Mouse (Mus musculus) adrenal gland, postnatal 25 days (tissue): Measurements from ENCODE around the gene Pla2g1b. TPM values are rescaled to one million over a fixed set of nuclear protein-coding genes. Genes with fewer than 3 reads are reported as not detected.
"Not testable (repeated sequence)": the region's sequence is repeated elsewhere in the genome, so short reads cannot be mapped to it uniquely, and the experiment has no call there.

Experiments used
- DNase-seq: peaks from one replicate; pipeline ENCODE4 v3.0.0; 2021; ENCODE audit warnings: mixed read lengths
- total RNA-seq: library from RNA; stranded (reverse); gene quantifications from 2 replicates; pipeline ENCODE4 v1.2.3, GENCODE M21; 2021

Pla2g1b gene
- total RNA-seq, 1 experiment from 2014 or later: not detected

DNA sequence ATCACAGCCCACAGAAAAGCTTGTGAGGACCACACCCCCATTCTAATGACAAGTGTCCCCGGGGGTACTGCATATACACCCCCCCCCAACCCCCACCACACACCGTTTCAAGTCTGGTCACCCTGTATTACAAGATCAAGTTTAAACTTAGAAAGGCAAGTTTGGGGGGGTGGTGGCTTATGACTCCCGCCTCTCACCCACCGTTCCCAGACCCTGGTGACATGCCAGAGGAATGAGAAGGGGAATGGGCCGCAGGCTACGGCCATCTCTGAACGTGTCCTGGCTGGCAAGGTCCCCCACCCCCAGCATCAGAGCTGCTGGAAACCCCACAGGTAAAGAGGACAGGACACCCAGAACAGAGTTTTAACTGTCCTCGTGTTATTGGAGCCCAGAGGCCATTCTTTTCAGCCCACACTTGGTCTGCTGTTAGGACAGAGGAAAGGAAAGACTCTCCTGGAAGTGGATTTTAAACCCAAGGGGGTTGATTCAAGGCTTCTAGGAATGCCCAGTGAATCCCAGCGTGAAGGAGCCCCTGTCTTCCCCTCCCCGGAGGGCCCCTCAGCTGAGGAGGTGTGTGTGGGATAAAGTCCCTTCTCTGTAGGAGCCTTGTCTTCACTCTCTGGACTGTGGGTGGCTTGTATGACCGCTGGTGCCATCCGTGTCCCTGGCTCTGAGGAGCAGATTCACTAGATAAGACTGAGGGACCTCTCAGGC lies 41.4 kb downstream of the Pla2g1b start:
- DNase-seq: no peak

GRCm38 (mm10) chr5:115507981-115508858 lies 42.2 kb downstream of the Pla2g1b start:
- DNase-seq: peak; percentile 67

DNA sequence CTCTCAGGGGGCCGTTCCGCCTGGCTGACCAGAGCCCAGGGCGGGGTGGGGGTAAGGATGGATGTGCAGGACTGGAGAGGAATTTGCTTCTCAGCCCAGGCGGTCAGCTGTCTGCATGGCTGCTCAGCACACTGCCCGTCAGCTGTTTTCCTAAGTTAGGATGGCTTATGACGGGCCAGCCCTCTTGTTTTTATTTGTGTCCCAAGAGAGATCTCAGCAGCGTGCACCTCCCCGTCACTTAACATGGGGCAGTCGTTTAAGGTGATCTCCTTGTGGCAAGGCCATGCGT lies 42.7 kb downstream of the Pla2g1b start:
- DNase-seq: no peak

DNA sequence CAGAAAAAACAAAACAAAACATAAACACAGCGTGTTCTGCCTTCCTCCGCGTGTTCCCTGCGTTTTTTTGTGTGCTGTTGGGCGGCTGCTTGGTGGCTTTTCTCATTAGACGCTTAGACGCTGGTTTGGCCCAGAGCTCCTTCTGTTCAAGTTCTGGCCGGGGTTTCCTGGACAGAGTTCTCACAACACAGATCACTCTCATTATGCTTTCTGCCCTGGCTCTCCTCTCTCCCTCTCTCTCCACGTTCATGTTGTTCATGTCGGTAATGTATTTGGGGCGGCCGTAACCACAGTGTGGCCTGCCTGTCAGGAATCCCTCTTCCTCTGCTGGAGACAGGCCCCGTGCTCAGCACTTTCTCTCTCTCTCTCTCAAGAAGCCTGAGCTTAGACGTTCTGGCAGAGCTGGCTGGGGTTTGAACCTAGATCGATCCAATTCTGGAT lies 43.3 kb downstream of the Pla2g1b start:
- DNase-seq: no peak

- DNase-seq: no peak
These were observed 44.0 kb downstream of the Pla2g1b start for GRCm38 (mm10) chr5:115509790-115510689.

DNA sequence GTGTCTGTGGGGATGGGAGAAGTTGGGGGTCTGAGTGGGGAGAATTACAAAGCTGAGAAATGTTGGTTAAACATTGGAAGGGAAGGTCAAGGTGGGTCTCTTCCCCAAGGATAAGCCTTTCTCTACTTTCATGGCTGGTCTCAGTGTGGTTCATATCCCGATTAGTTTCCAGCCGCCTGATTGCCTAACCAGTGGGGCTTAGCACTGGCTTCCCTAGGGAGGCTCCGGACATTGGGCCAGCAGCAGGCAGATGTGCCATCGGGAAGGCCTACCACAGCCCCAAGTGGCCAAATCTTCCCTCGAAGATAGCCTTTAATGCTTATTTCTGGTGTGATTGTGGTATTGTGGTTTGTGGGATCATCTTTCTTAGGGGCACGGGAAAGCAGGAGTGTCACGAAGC lies 46.3 kb downstream of the Pla2g1b start:
- no peak for DNase-seq

- no peak for DNase-seq
These were observed 47.2 kb downstream of the Pla2g1b start for GRCm38 (mm10) chr5:115513246-115513645.

GRCm38 (mm10) chr5:115513721-115514120 lies 47.7 kb downstream of the Pla2g1b start:
- no peak for DNase-seq

DNA sequence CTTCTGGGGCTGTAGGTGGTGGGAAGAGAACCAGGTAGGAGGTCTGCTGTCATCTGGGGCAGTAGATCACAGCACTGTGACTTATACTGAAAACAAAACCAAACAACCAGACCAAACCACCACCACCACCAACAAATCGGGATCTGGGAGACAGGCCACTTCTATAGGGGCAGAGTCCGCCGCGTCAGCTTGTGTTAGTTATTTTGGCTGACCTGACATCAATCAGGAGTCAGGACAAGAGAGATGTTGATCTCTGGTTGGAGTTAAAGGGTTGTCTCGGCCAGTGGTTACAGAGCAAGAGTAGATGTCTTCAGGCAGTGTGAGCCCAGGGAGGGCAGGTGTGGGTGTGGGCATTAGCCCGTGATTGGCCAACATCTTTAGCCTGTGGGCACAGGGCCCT lies 48.3 kb downstream of the Pla2g1b start:
- DNase-seq: no peak

GRCm38 (mm10) chr5:115514896-115515587 lies 49.0 kb downstream of the Pla2g1b start:
- no peak for DNase-seq

- DNase-seq: no peak
These were observed 50.2 kb downstream of the Pla2g1b start for GRCm38 (mm10) chr5:115516081-115516907.

DNA sequence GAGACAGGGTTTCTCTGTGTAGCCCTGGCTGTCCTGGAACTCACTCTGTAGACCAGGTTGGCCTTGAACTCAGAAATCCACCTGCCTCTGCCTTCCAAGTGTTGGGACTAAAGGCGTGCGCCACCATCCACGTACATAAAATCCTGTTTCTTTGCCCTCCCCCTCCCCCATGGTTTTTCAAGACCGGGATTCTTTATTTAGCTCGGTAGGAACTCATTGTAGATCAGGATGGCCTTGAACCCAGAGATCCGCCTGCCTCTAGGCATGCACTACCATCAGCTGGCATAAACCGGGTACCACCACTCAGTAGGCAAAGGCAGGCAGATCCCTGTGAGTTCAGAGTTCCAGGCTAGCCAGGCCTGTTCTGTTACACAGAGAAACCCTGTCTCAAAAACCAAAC lies 50.8 kb downstream of the Pla2g1b start:
- DNase-seq: no peak

GRCm38 (mm10) chr5:115517501-115517900 lies 51.4 kb downstream of the Pla2g1b start:
- no peak for DNase-seq

DNA sequence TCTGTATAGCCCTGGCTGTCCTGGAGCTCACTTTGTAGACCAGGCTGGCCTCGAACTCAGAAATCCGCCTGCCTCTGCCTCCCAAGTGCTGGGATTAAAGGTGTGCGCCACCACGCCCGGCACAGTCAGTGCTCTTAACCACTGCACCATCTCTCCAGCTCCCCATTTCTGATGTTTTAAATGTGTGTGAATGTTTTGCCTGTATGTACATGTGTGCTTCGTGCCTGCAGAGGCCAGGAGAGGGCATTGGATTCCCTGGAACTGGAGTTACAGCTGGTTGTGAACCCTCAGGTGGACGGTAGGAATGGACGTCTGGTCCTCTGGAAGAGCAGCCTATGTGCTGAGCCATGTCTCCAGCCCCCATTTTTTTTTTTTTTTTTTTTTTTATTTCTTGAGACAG lies 52.2 kb downstream of the Pla2g1b start:
- not testable (repeated sequence) for DNase-seq

GRCm38 (mm10) chr5:115520325-115520869 lies 54.3 kb downstream of the Pla2g1b start:
- DNase-seq: no peak

GRCm38 (mm10) chr5:115521553-115522461 lies 55.7 kb downstream of the Pla2g1b start:
- DNase-seq: no peak

- no peak for DNase-seq
These were observed 56.5 kb downstream of the Pla2g1b start for GRCm38 (mm10) chr5:115522531-115522930.

GRCm38 (mm10) chr5:115522981-115523499 lies 57.0 kb downstream of the Pla2g1b start:
- no peak for DNase-seq

- DNase-seq: no peak
These were observed 57.9 kb downstream of the Pla2g1b start for GRCm38 (mm10) chr5:115523971-115524370.
